Mouse (Mus musculus): Measurements from ENCODE around the gene Gm45062.

DNA sequence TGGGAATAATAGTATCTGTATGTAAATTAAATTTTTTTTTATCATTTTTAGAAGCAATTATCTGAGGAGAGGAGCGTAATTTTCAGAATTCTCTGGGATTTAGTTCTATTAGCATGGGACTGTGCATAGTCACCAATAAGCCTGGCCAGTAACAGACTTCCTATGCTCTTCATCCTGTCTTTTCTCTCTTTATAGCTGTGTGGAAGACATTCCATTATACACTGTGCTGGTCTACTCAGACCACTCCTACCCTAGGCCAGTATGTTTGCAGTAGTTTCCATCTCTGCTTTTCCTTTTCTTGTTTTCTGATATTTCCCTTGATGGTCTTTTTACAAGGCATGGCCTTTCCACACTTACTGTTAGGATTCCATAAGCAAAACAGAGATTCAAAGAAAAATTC is 74.1 kb downstream of the Gm45062 start:
- TF ChIP-seq POLR2A (IDR thresholded peaks at IDR 0.05; ENCODE audit: borderline replicate concordance, extremely low read depth, low read depth, low read length) (no peak), CTCF (IDR thresholded peaks at IDR 0.05; ENCODE audit: insufficient read depth, low read length) (no peak)
